In the genomic region with DNA sequence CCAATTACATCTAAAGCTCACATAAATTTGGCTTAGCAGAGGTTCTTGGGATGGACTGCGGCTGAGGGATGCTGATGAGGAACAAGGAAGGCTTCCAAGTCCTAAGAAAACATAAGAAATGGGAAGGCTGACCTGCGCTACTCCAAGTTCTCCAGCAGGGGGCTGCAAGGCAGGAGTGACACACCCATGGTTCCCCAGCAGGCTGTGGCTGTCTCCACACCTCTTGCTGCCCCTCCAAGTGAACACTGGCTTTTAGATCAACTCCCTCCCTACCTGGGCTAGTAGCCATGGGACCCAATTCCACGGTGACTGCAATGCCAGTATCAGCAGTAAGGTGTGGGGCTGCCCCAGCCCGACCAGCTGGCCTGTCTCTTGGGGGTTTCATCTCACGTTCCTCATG, we compare ENCODE assay signal across 8 mouse cellular contexts. TPM values are rescaled to one million over a fixed set of nuclear protein-coding genes. Genes with fewer than 3 reads are reported as not detected.
DNase-seq lines count a peak whose midpoint lies in the region; ATAC-seq and TF ChIP-seq lines count a peak whose summit lies in the region.

No protein-coding gene starts in this region.

- peaks cover 4 to 80% of the 10 kb centered on the region in 2 experiments; a peak in 3 of 4 replicates for H3K4me1 ChIP-seq in CH12.LX (ENCODE audit: control insufficient read depth in 1 of 2, insufficient read depth in 2 of 2)
- peaks cover 10% of the 10 kb centered on the region; the same call in 1 of the 2 replicates for H3K4me1 ChIP-seq in heart, embryonic 10.5 days
- H3K4me1 ChIP-seq in kidney, postnatal 0 days (replicated peaks; ENCODE audit: insufficient read depth, low read length): no peaks in the 10 kb centered on the region
- no peaks in the 10 kb centered on the region for H3K4me1 ChIP-seq in lung, postnatal 0 days (ENCODE audit: insufficient read depth, low read depth, low read length)

- in situ Hi-C loops in CH12.LX (cut with MboI; ENCODE audit: low pct_ligation_motif_present, low pct_unique_long_range_greater_than_20kb, low sequenced_read_pairs): loop anchor here (5.0 kb wide), 1 partner anchor 130 kb away; no protein-coding TSS in a partner anchor

- H3K9ac ChIP-seq in CH12.LX (ENCODE audit: insufficient read depth, low read depth): no peak overlapping the region
- no peak overlapping the region for H3K9ac ChIP-seq in kidney, postnatal 0 days (ENCODE audit: low read depth, low read length)
- H3K9ac ChIP-seq in lung, postnatal 0 days (replicated peaks; ENCODE audit: low read depth): no peak overlapping the region

- peak; percentile 55; the same call in 1 of the 2 replicates for ATAC-seq in kidney, postnatal 0 days (replicated peaks; ENCODE audit: low FRiP score, low read depth)
- peak; percentile 44 for ATAC-seq in lung, postnatal 0 days

- DNase-seq in CH12.LX (ENCODE audit: extremely low read depth): peak; percentile 51
- peak; percentile 55 for DNase-seq in adrenal gland, adult 18-20 months (ENCODE audit: low spot score in 2 of 2)
- peak; percentile 82 for DNase-seq in embryo, embryonic 11 days
- peak; percentile 85 for DNase-seq in heart, embryonic 10.5 days (ENCODE audit: low spot score)
- peak; percentile 90 for DNase-seq in kidney, postnatal 0 days (ENCODE audit: low spot score)
- DNase-seq in lung, postnatal 0 days (ENCODE audit: low spot score): peak; percentile 76
- DNase-seq in ovary, postnatal 14 days (ENCODE audit: low spot score): peak; percentile 58
- DNase-seq in thymus, postnatal 4 days: peak; percentile 74

- H3K79me2 ChIP-seq in CH12.LX (replicated peaks; ENCODE audit: control insufficient read depth, extremely low read depth, insufficient read depth, poor library complexity, severe bottlenecking): no peaks in the 10 kb centered on the region

- H3K27ac ChIP-seq in CH12.LX (ENCODE audit: insufficient read depth, low read depth): no peak overlapping the region
- H3K27ac ChIP-seq in heart, embryonic 10.5 days: no peak overlapping the region
- H3K27ac ChIP-seq in kidney, postnatal 0 days: no peak overlapping the region
- H3K27ac ChIP-seq in lung, postnatal 0 days (ENCODE audit: low read length): no peak overlapping the region

- no peak for TF ChIP-seq POLR2A in CH12.LX (IDR thresholded peaks at IDR 0.05; ENCODE audit: low read depth, low read length)

- no peak for TF ChIP-seq EP300 in CH12.LX (IDR thresholded peaks at IDR 0.05; ENCODE audit: low read length)
- TF ChIP-seq EP300 in lung, postnatal 0 days (IDR thresholded peaks at IDR 0.05): no peak

- peak; percentile 55 for TF ChIP-seq RAD21 in CH12.LX (IDR thresholded peaks at IDR 0.05; ENCODE audit: low read depth, low read length)

- H3K27me3 ChIP-seq in CH12.LX (replicated peaks): no peaks in the 10 kb centered on the region
- no peaks in the 10 kb centered on the region for H3K27me3 ChIP-seq in heart, embryonic 10.5 days (ENCODE audit: insufficient read depth, poor library complexity, severe bottlenecking)
- H3K27me3 ChIP-seq in kidney, postnatal 0 days (ENCODE audit: insufficient read depth, low read length): no peaks in the 10 kb centered on the region
- H3K27me3 ChIP-seq in lung, postnatal 0 days (replicated peaks; ENCODE audit: insufficient read depth, low read length): no peaks in the 10 kb centered on the region

- dilution Hi-C loops in CH12.LX (cut with MboI; ENCODE audit: extremely low pct_ligation_motif_present, extremely low pct_unique_long_range_greater_than_20kb, low sequenced_read_pairs): no loop called here

- H3K4me2 ChIP-seq in CH12.LX (ENCODE audit: insufficient read depth, low read depth, poor library complexity, severe bottlenecking): no peak overlapping the region
- no peak overlapping the region for H3K4me2 ChIP-seq in kidney, postnatal 0 days (ENCODE audit: low read length)
- H3K4me2 ChIP-seq in lung, postnatal 0 days (replicated peaks; ENCODE audit: low read depth, low read length): no peak overlapping the region

- no peaks in the 10 kb centered on the region for H3K9me3 ChIP-seq in CH12.LX (replicated peaks; ENCODE audit: low read length)
- H3K9me3 ChIP-seq in heart, embryonic 10.5 days: no peaks in the 10 kb centered on the region
- H3K9me3 ChIP-seq in kidney, postnatal 0 days (replicated peaks; ENCODE audit: low read length): no peaks in the 10 kb centered on the region
- H3K9me3 ChIP-seq in lung, postnatal 0 days (ENCODE audit: low read length): no peaks in the 10 kb centered on the region

- TF ChIP-seq CTCF in CH12.LX (conservative IDR thresholded peaks at IDR 0.05 in 1 of 2, IDR thresholded peaks at IDR 0.05 in 1 of 2; ENCODE audit: low read depth in 2 of 2, low read length in 2 of 2): peak; percentile 77 to 83
- TF ChIP-seq CTCF in kidney, postnatal 0 days (IDR thresholded peaks at IDR 0.05; ENCODE audit: low read depth): peak; percentile 92
- TF ChIP-seq CTCF in lung, postnatal 0 days (IDR thresholded peaks at IDR 0.05): peak; percentile 95

- H3K36me3 ChIP-seq in CH12.LX (replicated peaks in 1 of 2; ENCODE audit: control insufficient read depth in 1 of 2, insufficient read depth in 1 of 2, low read length in 1 of 2): peaks cover 13 to 23% of the 10 kb centered on the region in 2 experiments
- peaks cover 35% of the 10 kb centered on the region for H3K36me3 ChIP-seq in heart, embryonic 10.5 days
- peaks cover 21% of the 10 kb centered on the region for H3K36me3 ChIP-seq in kidney, postnatal 0 days (ENCODE audit: insufficient read depth, low read length)
- H3K36me3 ChIP-seq in lung, postnatal 0 days (ENCODE audit: insufficient read depth, low read length): 0 out of 2 replicates have a peak, but pooled peaks cover 9% of the 10 kb centered on the region

- H3K4me3 ChIP-seq in CH12.LX (replicated peaks in 1 of 3; ENCODE audit: low read depth in 2 of 3, low read length in 2 of 3, poor library complexity in 1 of 3): no peak overlapping the region
- no peak overlapping the region for H3K4me3 ChIP-seq in heart, embryonic 10.5 days
- no peak overlapping the region for H3K4me3 ChIP-seq in kidney, postnatal 0 days (replicated peaks; ENCODE audit: low read depth, low read length)
- no peak overlapping the region for H3K4me3 ChIP-seq in lung, postnatal 0 days (ENCODE audit: low read depth, low read length)

- WGBS in heart, embryonic 10.5 days: 44% methylated on average over 5 of the region's 5 CpGs
- 39% methylated on average over 5 of the region's 5 CpGs for WGBS in kidney, postnatal 0 days
- 33% methylated on average over 5 of the region's 5 CpGs for WGBS in lung, postnatal 0 days

TF ChIP-seq in CH12.LX, 34 proteins besides CTCF, POLR2A, EP300 and RAD21 (continues in another document):
- TF ChIP-seq GABPA (IDR thresholded peaks at IDR 0.05; ENCODE audit: insufficient replicate concordance, low read depth, low read length) (no peak), MAX (IDR thresholded peaks at IDR 0.05; ENCODE audit: low read length) (no peak), KAT2A (IDR thresholded peaks at IDR 0.05; ENCODE audit: insufficient replicate concordance, low read length) (no peak), UBTF (IDR thresholded peaks at IDR 0.05; ENCODE audit: low read depth, low read length) (no peak), ETS1 (conservative IDR thresholded peaks at IDR 0.05; ENCODE audit: low read depth, low read length) (peak; percentile 48), POLR2AphosphoS2 (IDR thresholded peaks at IDR 0.05; ENCODE audit: low read depth, low read length) (no peak), JUN (IDR thresholded peaks at IDR 0.05; ENCODE audit: insufficient read depth, low read depth, low read length) (no peak), JUND (conservative IDR thresholded peaks at IDR 0.05; ENCODE audit: low read depth, low read length) (no peak), ZMIZ1 (IDR thresholded peaks at IDR 0.05; ENCODE audit: low read depth, low read length) (no peak), MAZ (IDR thresholded peaks at IDR 0.05; ENCODE audit: low read depth, low read length) (no peak), ZC3H11A (IDR thresholded peaks at IDR 0.05; ENCODE audit: low read depth, low read length) (no peak), MEF2A (IDR thresholded peaks at IDR 0.05; ENCODE audit: borderline replicate concordance, low read depth, low read length) (no peak), E2F4 (IDR thresholded peaks at IDR 0.05; ENCODE audit: insufficient replicate concordance, low read depth, low read length) (no peak), PAX5 (IDR thresholded peaks at IDR 0.05; ENCODE audit: low read length) (no peak), ELF1 (IDR thresholded peaks at IDR 0.05; ENCODE audit: low read depth, low read length) (no peak), USF2 (conservative IDR thresholded peaks at IDR 0.05; ENCODE audit: low read depth, low read length) (no peak), TCF12 (IDR thresholded peaks at IDR 0.05; ENCODE audit: low read depth, low read length) (no peak), USF1 (IDR thresholded peaks at IDR 0.05; ENCODE audit: low read depth, low read length) (no peak), TBP (conservative IDR thresholded peaks at IDR 0.05; ENCODE audit: low read depth, low read length) (no peak), HCFC1 (IDR thresholded peaks at IDR 0.05; ENCODE audit: low read depth, low read length) (no peak), BHLHE40 (IDR thresholded peaks at IDR 0.05; ENCODE audit: low read depth, low read length) (peak; percentile 76), MYC (IDR thresholded peaks at IDR 0.05; ENCODE audit: low read depth, low read length) (no peak), CHD2 (IDR thresholded peaks at IDR 0.05; ENCODE audit: low read length) (no peak), MXI1 (IDR thresholded peaks at IDR 0.05; ENCODE audit: low read depth, low read length) (no peak), ZNF384 (IDR thresholded peaks at IDR 0.05; ENCODE audit: low read depth, low read length) (no peak), IRF4 (IDR thresholded peaks at IDR 0.05; ENCODE audit: low read depth, low read length) (0 out of 2 replicates have a peak, but pooled peaks have one; percentile 29), RCOR1 (conservative IDR thresholded peaks at IDR 0.05; ENCODE audit: low read depth, low read length) (no peak), SIN3A (IDR thresholded peaks at IDR 0.05; ENCODE audit: low read length) (no peak), MAFK (IDR thresholded peaks at IDR 0.05; ENCODE audit: insufficient replicate concordance, low read length) (no peak), SMC3 (IDR thresholded peaks at IDR 0.05; ENCODE audit: low read depth, low read length) (peak; percentile 84)

RNA-seq across cellular contexts. Expression of gene Acp6, which starts 43.4 kb away (rescaled TPM):
- total RNA-seq in CH12.LX (2012; rRNA removed) (7.5 and 12.5 TPM in 2 replicates), CH12.LX (2014; rRNA removed) (12.1 and 12.2 TPM in 2 replicates)
- polyA plus RNA-seq in CH12.LX (2012; ENCODE audit: insufficient read length, low read depth): 10.3 and 10.8 TPM in 2 replicates
- 10 to 100 TPM; 37.6 to 46.8 TPM for total RNA-seq in adrenal gland, adult 18-20 months (2021)
- 54.0 and 66.9 TPM in 2 replicates for polyA plus RNA-seq in heart, embryonic 10.5 days (2016; fragmentation: Nextera tagmentation; extraction: Ambion mirVana)
- 54.2 and 56.6 TPM in 2 replicates for polyA plus RNA-seq in kidney, postnatal 0 days (2015; fragmentation: Nextera tagmentation; extraction: Ambion mirVana)
- polyA plus RNA-seq in lung, postnatal 0 days (2015; fragmentation: Nextera tagmentation; extraction: Ambion mirVana): 37.2 and 40.4 TPM in 2 replicates
